Mouse (Mus musculus): ENCODE results near the gene Spryd3. TPM values are rescaled to one million over a fixed set of nuclear protein-coding genes. Genes with fewer than 3 reads are reported as not detected.

The Spryd3 gene
- polyA plus RNA-seq, 1 experiment = 152 TPM

GRCm38 (mm10) chr15:102108651-102109525 lies 27.1 kb downstream of the Spryd3 start:
- Histone ChIP-seq H3K27ac (ENCODE audit: insufficient read depth, low read length) (no peak overlapping the region), H3K4me1 (ENCODE audit: control insufficient read depth, insufficient read depth, low read length) (peaks cover 7% of the 10 kb centered on the region), H3K4me3 (ENCODE audit: insufficient read depth, low read length) (no peak overlapping the region)
- TF ChIP-seq CTCF (IDR thresholded peaks at IDR 0.05; ENCODE audit: extremely low read depth, insufficient read depth, low read length) = peak; percentile 80
- no peak for TF ChIP-seq POLR2A (IDR thresholded peaks at IDR 0.05; ENCODE audit: extremely low read depth, insufficient read depth, low read length)

DNA sequence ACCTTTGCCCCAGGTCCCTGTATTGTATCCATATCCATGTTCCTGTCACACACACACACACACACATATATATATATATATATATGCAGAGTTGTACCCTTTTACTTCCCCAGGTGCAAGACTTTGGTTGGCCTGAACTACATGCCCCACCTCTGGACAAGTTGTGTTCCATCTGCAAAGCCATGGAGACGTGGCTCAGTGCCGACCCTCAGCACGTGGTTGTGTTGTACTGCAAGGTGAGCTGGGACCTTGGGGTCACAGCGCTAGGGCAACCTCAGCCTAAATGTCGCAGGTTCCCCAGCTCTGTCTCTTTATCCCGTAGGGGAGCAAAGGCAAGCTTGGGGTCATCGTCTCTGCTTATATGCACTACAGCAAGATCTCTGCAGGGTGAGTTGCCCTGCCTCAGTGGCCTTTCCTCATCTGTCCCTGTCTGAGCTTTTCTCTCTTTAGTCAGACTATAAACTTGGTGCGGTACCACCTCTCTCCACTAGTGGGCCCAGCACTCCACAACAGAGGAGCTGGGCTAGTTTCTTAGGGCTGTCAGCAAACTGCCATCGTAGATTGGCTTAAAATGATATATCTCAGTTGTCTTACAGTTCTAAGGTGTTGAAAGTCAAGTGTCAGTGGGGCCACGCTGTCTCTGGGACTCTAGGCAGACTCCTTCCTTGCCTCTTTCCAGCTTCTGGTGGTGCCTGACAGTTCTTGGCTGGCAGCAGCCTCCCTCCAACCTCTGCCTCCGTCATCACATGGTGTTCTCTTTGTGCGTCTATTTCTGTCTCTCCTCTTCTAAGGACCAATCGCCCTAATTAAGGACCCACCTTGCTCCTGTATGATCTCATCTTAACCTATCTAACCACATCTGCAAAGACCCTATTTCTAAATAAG lies 28.1 kb downstream of the Spryd3 start:
- Histone ChIP-seq H3K4me1 (ENCODE audit: control insufficient read depth, insufficient read depth, low read length) (peaks cover 7% of the 10 kb centered on the region), H3K27ac (ENCODE audit: insufficient read depth, low read length) (no peak overlapping the region), H3K4me3 (ENCODE audit: insufficient read depth, low read length) (no peak overlapping the region; the same call in 1 of the 2 replicates)
- TF ChIP-seq POLR2A (IDR thresholded peaks at IDR 0.05; ENCODE audit: extremely low read depth, insufficient read depth, low read length) (no peak), CTCF (IDR thresholded peaks at IDR 0.05; ENCODE audit: extremely low read depth, insufficient read depth, low read length) (peak; percentile 75)

DNA sequence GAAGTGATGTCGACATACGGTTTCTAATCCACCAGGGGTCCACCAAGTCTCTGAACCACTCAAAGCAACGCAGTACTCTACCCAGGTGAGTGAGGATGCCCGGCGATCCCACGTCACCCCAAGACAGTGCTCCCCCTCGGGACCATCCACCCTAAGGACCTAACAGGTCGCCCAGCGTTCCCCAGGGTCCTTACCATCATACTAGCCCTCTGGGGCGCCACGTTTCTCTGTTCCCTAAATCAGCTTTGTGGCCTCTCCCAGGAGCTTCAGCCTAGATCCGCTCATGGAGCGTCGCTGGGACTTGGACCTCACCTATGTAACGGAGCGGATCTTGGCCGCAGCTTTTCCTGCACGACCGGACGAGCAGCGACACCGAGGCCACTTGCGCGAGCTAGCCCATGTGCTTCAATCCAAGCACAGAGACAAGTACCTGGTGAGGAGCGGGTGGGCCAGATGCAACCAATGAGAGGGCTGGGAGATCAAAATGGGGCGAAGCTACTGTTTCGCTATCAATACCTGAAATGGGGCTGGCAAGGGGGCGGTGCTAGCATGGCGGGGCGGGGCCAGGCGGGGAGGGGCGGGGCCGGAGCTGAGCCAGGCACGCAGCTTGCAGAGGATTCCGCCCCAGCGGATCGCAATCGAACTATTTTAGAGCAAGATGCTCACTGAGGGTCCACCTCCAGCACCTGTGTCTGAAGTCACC lies 29.1 kb downstream of the Spryd3 start:
- Histone ChIP-seq H3K4me1 (ENCODE audit: control insufficient read depth, insufficient read depth, low read length) (peaks cover 8% of the 10 kb centered on the region), H3K27ac (ENCODE audit: insufficient read depth, low read length) (no peak overlapping the region), H3K4me3 (ENCODE audit: insufficient read depth, low read length) (peak overlapping the region; percentile 30)
- TF ChIP-seq CTCF (IDR thresholded peaks at IDR 0.05; ENCODE audit: extremely low read depth, insufficient read depth, low read length) (no peak), POLR2A (IDR thresholded peaks at IDR 0.05; ENCODE audit: extremely low read depth, insufficient read depth, low read length) (no peak)

DNA sequence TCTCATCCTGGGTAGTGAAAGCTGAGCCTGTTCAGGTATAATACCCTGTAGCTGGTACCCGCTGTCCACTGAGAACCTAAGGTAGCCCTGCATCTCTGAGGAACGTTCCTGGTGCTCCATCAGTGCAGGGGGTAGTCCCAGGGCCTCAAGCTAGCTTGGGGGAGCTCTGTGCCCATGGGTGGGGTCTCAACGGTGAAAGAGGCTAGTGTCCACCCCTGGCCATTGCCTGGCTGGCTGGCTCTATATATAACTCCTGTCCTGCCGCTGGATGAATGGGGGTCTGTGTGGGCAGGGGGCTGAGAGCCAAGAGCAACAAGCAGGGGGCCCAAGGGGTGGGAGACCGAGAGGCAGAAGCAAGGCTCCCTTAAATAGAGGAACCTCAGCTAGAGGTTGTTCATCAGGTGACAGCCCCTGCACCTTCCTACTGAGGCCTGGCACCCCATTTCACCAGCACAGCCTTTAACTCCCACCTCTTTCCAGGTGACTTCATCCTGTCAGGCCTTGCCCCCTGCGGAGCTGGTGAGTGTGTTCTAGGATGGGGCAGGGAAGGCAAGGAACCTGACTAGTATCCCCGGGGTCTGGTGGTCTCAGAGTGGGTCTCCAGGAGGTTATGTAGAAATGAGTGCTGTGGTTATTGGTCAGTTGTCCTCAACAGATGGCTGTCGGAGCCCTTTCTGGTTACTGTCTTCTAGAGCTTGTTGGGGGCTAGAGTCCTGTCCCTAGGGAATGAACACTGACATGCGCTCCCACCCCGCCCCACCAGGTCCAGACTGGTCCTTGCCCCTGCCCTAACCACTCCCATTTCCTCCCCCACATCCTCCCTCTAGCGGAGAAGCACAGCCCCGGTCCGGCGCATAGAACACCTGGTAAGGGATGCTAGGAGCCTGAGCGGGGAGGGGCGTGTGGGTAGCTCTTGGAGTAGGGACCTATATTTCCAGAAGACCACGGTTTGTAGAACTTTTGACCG lies 30.0 kb downstream of the Spryd3 start:
- H3K27ac ChIP-seq (ENCODE audit: insufficient read depth, low read length) = no peak overlapping the region
- TF ChIP-seq CTCF (IDR thresholded peaks at IDR 0.05; ENCODE audit: extremely low read depth, insufficient read depth, low read length) (no peak), POLR2A (IDR thresholded peaks at IDR 0.05; ENCODE audit: extremely low read depth, insufficient read depth, low read length) (no peak)
- H3K4me3 ChIP-seq (ENCODE audit: insufficient read depth, low read length) = no peak overlapping the region; the same call in 1 of the 2 replicates
- H3K4me1 ChIP-seq (ENCODE audit: control insufficient read depth, insufficient read depth, low read length) = peaks cover 8% of the 10 kb centered on the region

- H3K4me3 ChIP-seq (ENCODE audit: insufficient read depth, low read length) = no peak overlapping the region
These were observed 30.7 kb downstream of the Spryd3 start for GRCm38 (mm10) chr15:102105360-102105759.

GRCm38 (mm10) chr15:102103947-102104555 lies 32.0 kb downstream of the Spryd3 start:
- Histone ChIP-seq H3K27ac (ENCODE audit: insufficient read depth, low read length) (peak overlapping the region; percentile 91), H3K4me3 (ENCODE audit: insufficient read depth, low read length) (peak overlapping the region; percentile 18), H3K4me1 (ENCODE audit: control insufficient read depth, insufficient read depth, low read length) (peaks cover 14% of the 10 kb centered on the region)
- TF ChIP-seq CTCF (IDR thresholded peaks at IDR 0.05; ENCODE audit: extremely low read depth, insufficient read depth, low read length) (no peak), POLR2A (IDR thresholded peaks at IDR 0.05; ENCODE audit: extremely low read depth, insufficient read depth, low read length) (no peak)

More at GRCm38 (mm10) chr15:102105360-102105759, 30.7 kb downstream of the Spryd3 start:
- H3K27ac ChIP-seq (ENCODE audit: insufficient read depth, low read length) = no peak overlapping the region
- H3K4me1 ChIP-seq (ENCODE audit: control insufficient read depth, insufficient read depth, low read length) = peaks cover 11% of the 10 kb centered on the region
- TF ChIP-seq CTCF (IDR thresholded peaks at IDR 0.05; ENCODE audit: extremely low read depth, insufficient read depth, low read length) (no peak), POLR2A (IDR thresholded peaks at IDR 0.05; ENCODE audit: extremely low read depth, insufficient read depth, low read length) (no peak)

DNA sequence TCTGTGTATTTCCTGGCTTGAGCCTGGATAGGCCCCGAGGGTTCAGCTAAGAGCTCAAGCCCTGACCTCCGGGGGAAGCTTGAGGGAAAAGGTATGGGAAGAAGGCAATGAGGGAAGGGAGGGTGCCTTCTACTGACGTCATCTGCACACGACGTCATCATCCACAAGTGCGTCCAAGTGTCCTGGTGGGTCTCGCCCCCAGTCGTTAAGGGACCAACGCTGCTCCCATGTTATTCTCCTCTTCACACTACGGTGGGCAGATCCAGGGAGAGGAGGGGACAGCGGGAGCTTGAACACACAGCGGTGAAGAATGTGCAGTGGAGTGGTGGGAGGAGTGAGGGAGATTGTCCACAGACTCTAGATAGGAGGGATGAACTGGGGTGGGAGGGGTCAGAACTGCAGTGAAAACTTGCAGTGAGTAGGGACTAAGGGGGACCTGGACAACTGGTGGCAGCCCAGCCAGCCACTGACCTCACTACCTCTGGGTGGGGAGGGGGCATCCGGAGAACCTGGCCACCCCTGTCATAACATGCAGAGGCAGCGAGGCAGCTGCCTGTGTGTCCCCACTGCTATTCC lies 32.6 kb downstream of the Spryd3 start:
- peak overlapping the region; percentile 91 for H3K27ac ChIP-seq (ENCODE audit: insufficient read depth, low read length)
- peaks cover 14% of the 10 kb centered on the region for H3K4me1 ChIP-seq (ENCODE audit: control insufficient read depth, insufficient read depth, low read length)
- no peak for TF ChIP-seq POLR2A (IDR thresholded peaks at IDR 0.05; ENCODE audit: extremely low read depth, insufficient read depth, low read length)
- no peak for TF ChIP-seq CTCF (IDR thresholded peaks at IDR 0.05; ENCODE audit: extremely low read depth, insufficient read depth, low read length)
- H3K4me3 ChIP-seq (ENCODE audit: insufficient read depth, low read length) = peak overlapping the region; percentile 18

All from cortical plate, adult 2 months (tissue).